Mouse (Mus musculus): ENCODE measurements around the gene Fiz1. TPM values are rescaled to one million over a fixed set of nuclear protein-coding genes. Genes with fewer than 3 reads are reported as not detected.
"Not testable (repeated sequence)": the region's sequence is repeated elsewhere in the genome, so short reads cannot be mapped to it uniquely, and the experiment has no call there.

The Fiz1 gene
- polyA plus RNA-seq, 1 experiment from 2014 or later: 15.5 TPM

DNA sequence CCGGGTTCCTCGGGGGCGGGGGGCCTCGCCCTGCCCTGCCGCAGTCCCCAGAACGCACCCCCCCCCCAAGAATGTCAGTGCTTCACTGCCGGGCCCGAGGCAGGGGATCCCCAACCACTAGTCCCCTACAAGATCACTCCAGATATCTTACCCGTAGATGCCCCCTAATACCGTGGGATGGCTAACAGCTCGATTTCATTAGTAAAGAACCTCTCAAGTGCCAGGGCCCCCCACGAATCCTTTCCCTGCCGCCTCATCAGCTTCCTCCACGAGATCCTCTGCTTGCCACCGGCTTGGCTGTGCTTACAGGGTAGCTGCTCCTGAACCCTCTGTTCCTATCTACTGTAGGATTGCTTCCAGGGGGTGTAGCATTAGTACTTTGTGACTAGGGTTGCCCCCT lies 6.2 kb upstream of the Fiz1 start:
- no peak for TF ChIP-seq CTCF (IDR thresholded peaks at IDR 0.05; ENCODE audit: low read depth)
- peak overlapping the region; percentile 95 for H3K27ac ChIP-seq (ENCODE audit: low read depth, low read length)
- peaks cover 22% of the 10 kb centered on the region; the same call in 1 of the 2 replicates for H3K36me3 ChIP-seq (ENCODE audit: control insufficient read depth, insufficient read depth)
- peak overlapping the region; percentile 96 for H3K9ac ChIP-seq (ENCODE audit: low read depth, low read length)
- under 1% methylated on average over 15 of the region's 15 CpGs for WGBS
- 0 out of 2 replicates have a peak, but pooled peaks have one; percentile 0 for ATAC-seq
- H3K4me3 ChIP-seq (ENCODE audit: low read depth, low read length): peak overlapping the region; percentile 88
- peaks cover 3% of the 10 kb centered on the region; the same call in 1 of the 2 replicates for H3K4me1 ChIP-seq (replicated peaks; ENCODE audit: control insufficient read depth, insufficient read depth, low read length)
- no peaks in the 10 kb centered on the region for H3K9me3 ChIP-seq (ENCODE audit: control insufficient read depth)
- H3K27me3 ChIP-seq (replicated peaks; ENCODE audit: control insufficient read depth, insufficient read depth, low read length): no peaks in the 10 kb centered on the region
- H3K4me2 ChIP-seq (replicated peaks; ENCODE audit: low read depth): peak overlapping the region; percentile 75

DNA sequence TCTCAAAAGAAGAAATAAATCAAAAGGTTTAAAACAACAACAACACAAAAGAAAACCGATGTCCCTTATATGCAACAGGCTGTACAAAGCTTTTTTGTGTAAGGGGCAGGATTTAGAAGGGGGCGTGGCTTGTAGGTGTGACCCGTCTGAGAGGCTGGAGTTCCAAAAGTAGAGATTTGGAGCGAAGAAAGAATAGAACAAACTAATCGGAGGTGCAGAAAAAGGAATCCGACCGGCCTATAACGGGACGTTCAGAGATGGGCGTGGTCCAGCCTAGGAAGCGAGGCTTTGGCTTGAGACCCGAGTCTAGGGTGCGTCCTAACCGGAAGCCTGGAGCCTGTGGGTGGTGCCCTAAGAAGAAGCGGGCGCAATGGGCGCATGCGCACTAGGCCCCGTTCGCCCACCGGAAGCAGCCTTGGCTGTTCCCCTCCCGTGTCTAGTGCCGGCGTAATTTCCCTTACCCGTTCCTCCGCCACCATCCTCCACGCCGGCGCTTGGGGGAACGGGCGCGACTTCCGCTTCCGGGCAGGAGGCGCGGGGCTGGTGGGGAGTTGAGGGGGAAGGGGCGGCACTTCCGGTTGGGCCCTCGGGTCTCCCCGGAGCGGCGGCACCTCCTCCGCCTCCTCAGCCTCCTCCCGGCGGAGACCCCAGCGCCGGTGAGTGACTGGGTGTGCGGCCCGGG lies 5.6 kb upstream of the Fiz1 start, which contains the start of the genes Zfp865 and Ccdc106:
TSS of gene Zfp865 (plus strand) at position 377 of the 682 bp plus-strand sequence.
TSS of gene Ccdc106 (plus strand) at position 554 of the 682 bp plus-strand sequence.
- H3K4me2 ChIP-seq (replicated peaks; ENCODE audit: low read depth): peak within 1 kb of the TSS; percentile 75
- H3K4me3 ChIP-seq (ENCODE audit: low read depth, low read length): peak within 1 kb of the TSS; percentile 88
- no peaks in the 10 kb centered on the region for H3K27me3 ChIP-seq (replicated peaks; ENCODE audit: control insufficient read depth, insufficient read depth, low read length)
- peak within 1 kb of the TSS; percentile 95 for H3K27ac ChIP-seq (ENCODE audit: low read depth, low read length)
- peak within 1 kb of the TSS; percentile 96 for H3K9ac ChIP-seq (ENCODE audit: low read depth, low read length)
- H3K9me3 ChIP-seq (ENCODE audit: control insufficient read depth): no peaks in the 10 kb centered on the region
- TF ChIP-seq CTCF (IDR thresholded peaks at IDR 0.05; ENCODE audit: low read depth): 0 out of 2 replicates have a peak, but pooled peaks have one; percentile 9
- peaks cover 3% of the 10 kb centered on the region; the same call in 1 of the 2 replicates for H3K4me1 ChIP-seq (replicated peaks; ENCODE audit: control insufficient read depth, insufficient read depth, low read length)
- H3K36me3 ChIP-seq (ENCODE audit: control insufficient read depth, insufficient read depth): peaks cover 22% of the 10 kb centered on the region; the same call in 1 of the 2 replicates
- peak; percentile 86 for ATAC-seq
- under 1% methylated on average over 49 of the region's 49 CpGs for WGBS

DNA sequence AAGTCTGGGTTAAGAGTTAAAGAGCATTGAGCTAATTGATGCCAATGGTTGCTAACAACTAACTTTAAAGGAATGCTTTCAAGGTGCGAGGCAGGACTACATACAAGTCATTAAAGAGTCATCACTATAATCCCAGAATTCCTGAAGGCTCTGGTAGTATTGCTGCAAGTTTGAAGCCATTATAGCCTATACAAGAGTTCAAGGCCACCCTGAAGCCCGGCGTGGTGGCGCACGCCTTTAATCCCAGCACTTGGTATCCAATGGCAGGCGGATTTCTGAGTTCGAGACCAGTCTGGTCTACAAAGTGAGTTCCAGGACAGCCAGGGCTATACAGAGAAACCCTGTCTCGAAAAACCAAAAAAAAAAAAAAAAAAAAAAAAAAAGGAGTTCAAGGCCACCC lies 5.1 kb upstream of the Fiz1 start:
- Histone ChIP-seq H3K4me3 (ENCODE audit: low read depth, low read length) (peak overlapping the region; percentile 88), H3K36me3 (ENCODE audit: control insufficient read depth, insufficient read depth) (peaks cover 20% of the 10 kb centered on the region; the same call in 1 of the 2 replicates), H3K4me2 (replicated peaks; ENCODE audit: low read depth) (peak overlapping the region; percentile 75), H3K27ac (ENCODE audit: low read depth, low read length) (peak overlapping the region; percentile 95)
- H3K27me3 ChIP-seq (replicated peaks; ENCODE audit: control insufficient read depth, insufficient read depth, low read length); ATAC-seq; H3K4me1 ChIP-seq (replicated peaks; ENCODE audit: control insufficient read depth, insufficient read depth, low read length); H3K9me3 ChIP-seq (ENCODE audit: control insufficient read depth); H3K9ac ChIP-seq (ENCODE audit: low read depth, low read length): not testable (repeated sequence)
- 22% methylated on average over 8 of the region's 8 CpGs for WGBS

DNA sequence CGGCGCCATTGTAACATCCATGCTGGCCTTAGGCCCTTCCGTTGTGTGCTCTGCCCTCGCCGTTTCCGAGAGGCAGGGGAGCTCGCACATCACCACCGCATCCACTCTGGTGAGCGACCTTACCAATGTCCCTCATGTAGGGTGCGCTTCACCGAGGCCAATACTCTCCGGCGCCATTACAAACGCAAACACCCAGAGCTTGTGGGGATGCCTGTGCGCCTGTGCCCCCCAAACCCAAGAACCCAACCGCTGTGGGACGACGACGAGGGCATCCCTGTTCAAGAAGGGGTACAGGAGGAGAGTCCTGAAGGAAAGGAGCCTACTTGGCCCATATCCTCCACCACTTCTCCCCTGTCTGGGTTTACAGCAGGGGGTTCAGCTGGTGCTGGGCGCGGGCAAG lies 3.4 kb upstream of the Fiz1 start:
- Histone ChIP-seq H3K4me1 (replicated peaks; ENCODE audit: control insufficient read depth, insufficient read depth, low read length) (peaks cover 3% of the 10 kb centered on the region; the same call in 1 of the 2 replicates), H3K4me3 (ENCODE audit: low read depth, low read length) (no peak overlapping the region), H3K27ac (ENCODE audit: low read depth, low read length) (no peak overlapping the region), H3K9me3 (ENCODE audit: control insufficient read depth) (no peaks in the 10 kb centered on the region), H3K4me2 (replicated peaks; ENCODE audit: low read depth) (no peak overlapping the region), H3K27me3 (replicated peaks; ENCODE audit: control insufficient read depth, insufficient read depth, low read length) (no peaks in the 10 kb centered on the region), H3K9ac (ENCODE audit: low read depth, low read length) (no peak overlapping the region), H3K36me3 (ENCODE audit: control insufficient read depth, insufficient read depth) (peaks cover 10% of the 10 kb centered on the region; the same call in 1 of the 2 replicates)
- ATAC-seq: no peak
- 96% methylated on average over 21 of the region's 21 CpGs for WGBS
- no peak for TF ChIP-seq CTCF (IDR thresholded peaks at IDR 0.05; ENCODE audit: low read depth)

DNA sequence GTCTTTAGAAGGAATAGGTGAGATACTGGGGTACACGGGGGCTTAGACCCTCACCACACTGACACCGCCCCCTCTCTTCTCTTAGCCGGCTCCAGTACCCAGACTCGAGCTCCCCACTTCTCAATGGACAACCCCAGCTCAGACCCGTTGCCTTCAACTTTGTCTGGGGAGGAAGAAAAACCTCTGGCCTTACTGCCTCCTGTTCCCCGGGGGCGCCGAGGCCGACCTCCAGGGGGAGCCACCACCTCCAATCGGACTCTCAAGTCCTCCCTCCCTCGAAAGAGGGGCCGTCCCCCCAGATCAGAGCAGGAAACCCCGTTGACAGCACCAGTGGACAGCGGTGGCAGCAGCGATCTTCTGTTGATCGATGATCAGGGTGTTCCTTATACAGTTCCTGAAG lies 2.9 kb upstream of the Fiz1 start:
- Histone ChIP-seq H3K36me3 (ENCODE audit: control insufficient read depth, insufficient read depth) (peaks cover 15% of the 10 kb centered on the region), H3K4me3 (ENCODE audit: low read depth, low read length) (no peak overlapping the region), H3K27ac (ENCODE audit: low read depth, low read length) (no peak overlapping the region), H3K9ac (ENCODE audit: low read depth, low read length) (no peak overlapping the region), H3K9me3 (ENCODE audit: control insufficient read depth) (no peaks in the 10 kb centered on the region), H3K27me3 (replicated peaks; ENCODE audit: control insufficient read depth, insufficient read depth, low read length) (no peaks in the 10 kb centered on the region), H3K4me1 (replicated peaks; ENCODE audit: control insufficient read depth, insufficient read depth, low read length) (peaks cover 3% of the 10 kb centered on the region; the same call in 1 of the 2 replicates), H3K4me2 (replicated peaks; ENCODE audit: low read depth) (no peak overlapping the region)
- TF ChIP-seq CTCF (IDR thresholded peaks at IDR 0.05; ENCODE audit: low read depth): peak; percentile 40
- ATAC-seq: no peak
- WGBS: 94% methylated on average over 16 of the region's 16 CpGs

DNA sequence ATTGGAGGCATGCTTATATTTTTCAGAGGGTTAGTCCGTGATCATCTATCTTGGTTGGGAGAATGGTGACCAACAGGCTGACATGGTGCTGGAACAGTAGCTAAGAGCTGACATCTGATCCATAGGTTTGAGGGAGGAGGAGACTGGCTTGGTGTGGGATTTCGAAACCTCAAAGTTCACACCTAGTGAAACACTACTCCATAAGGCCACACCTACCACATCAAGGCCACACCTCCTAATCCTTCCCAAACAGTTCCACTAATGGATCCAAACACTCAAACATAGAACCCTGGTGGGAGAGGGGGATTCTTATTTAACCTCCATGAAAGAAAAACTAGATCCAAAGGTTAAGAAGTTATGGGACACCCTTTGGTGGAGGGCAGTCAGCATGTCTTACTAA lies 2.4 kb upstream of the Fiz1 start:
- Histone ChIP-seq H3K4me1 (replicated peaks; ENCODE audit: control insufficient read depth, insufficient read depth, low read length) (peaks cover 3% of the 10 kb centered on the region; the same call in 1 of the 2 replicates), H3K9me3 (ENCODE audit: control insufficient read depth) (no peaks in the 10 kb centered on the region), H3K27ac (ENCODE audit: low read depth, low read length) (no peak overlapping the region), H3K9ac (ENCODE audit: low read depth, low read length) (no peak overlapping the region), H3K27me3 (replicated peaks; ENCODE audit: control insufficient read depth, insufficient read depth, low read length) (no peaks in the 10 kb centered on the region), H3K36me3 (ENCODE audit: control insufficient read depth, insufficient read depth) (peaks cover 19% of the 10 kb centered on the region), H3K4me3 (ENCODE audit: low read depth, low read length) (no peak overlapping the region), H3K4me2 (replicated peaks; ENCODE audit: low read depth) (no peak overlapping the region)
- no peak for ATAC-seq
- no peak for TF ChIP-seq CTCF (IDR thresholded peaks at IDR 0.05; ENCODE audit: low read depth)
- WGBS: 96% methylated on average over 2 of the region's 2 CpGs

Measured in intestine, postnatal 0 days (tissue).